Mouse (Mus musculus): ENCODE measurements around the gene Vps51. TPM values are rescaled to one million over a fixed set of nuclear protein-coding genes. Genes with fewer than 3 reads are reported as not detected.

Vps51 gene
- polyA plus RNA-seq, 1 experiment from 2014 or later = 60.3 TPM

DNA sequence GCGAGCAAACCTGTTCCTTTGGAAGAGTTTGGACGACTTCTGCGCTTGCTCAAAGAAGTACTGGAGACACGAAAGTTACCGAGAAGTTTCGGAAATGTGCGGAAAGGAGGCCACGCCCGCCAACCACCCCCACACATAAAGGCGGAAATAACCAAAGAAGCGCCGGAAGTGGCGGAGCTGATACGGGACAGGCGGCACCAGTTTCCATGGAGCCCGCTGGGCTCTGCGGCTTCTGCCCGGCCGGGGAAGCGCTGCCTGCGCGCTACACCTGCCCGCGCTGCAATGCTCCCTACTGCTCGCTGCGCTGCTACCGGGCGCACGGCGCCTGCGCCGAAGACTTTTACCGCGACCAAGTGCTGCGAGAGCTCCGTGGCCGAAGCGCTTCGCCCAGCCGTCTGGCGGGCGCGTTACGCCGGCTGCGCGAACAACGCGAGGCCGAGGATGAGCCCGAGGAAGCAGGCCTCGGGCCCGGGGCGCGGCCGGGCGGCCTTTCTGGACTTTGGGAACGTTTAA lies 16.0 kb downstream of the Vps51 start, which contains the start of gene Znhit2:
Gene Znhit2, plus strand, starts transcription at position 172 of the 513 bp plus-strand sequence.
- peak within 1 kb of the TSS; percentile 88 for H3K4me3 ChIP-seq (ENCODE audit: low read depth, low read length)
- H3K27me3 ChIP-seq (ENCODE audit: control insufficient read depth, insufficient read depth, low read length) = no peaks in the 10 kb centered on the region
- ATAC-seq (replicated peaks; ENCODE audit: low FRiP score) (peak; percentile 68), DNase-seq (ENCODE audit: low spot score) (peak; percentile 92)
- H3K4me1 ChIP-seq (replicated peaks; ENCODE audit: control insufficient read depth, insufficient read depth, low read length) = peaks cover 24% of the 10 kb centered on the region
- under 1% methylated on average over 58 of the region's 58 CpGs for WGBS
- H3K27ac ChIP-seq (ENCODE audit: low read depth, low read length) = peak within 1 kb of the TSS; percentile 93
- peak within 1 kb of the TSS; percentile 100 for H3K4me2 ChIP-seq (ENCODE audit: low read depth, low read length, severe bottlenecking)
- peaks cover 3% of the 10 kb centered on the region; the same call in 1 of the 2 replicates for H3K36me3 ChIP-seq (ENCODE audit: control insufficient read depth, insufficient read depth, low read length)
- peak within 1 kb of the TSS; percentile 95 for H3K9ac ChIP-seq (ENCODE audit: low read length)
- H3K9me3 ChIP-seq (ENCODE audit: control insufficient read depth, low read length) = no peaks in the 10 kb centered on the region

DNA sequence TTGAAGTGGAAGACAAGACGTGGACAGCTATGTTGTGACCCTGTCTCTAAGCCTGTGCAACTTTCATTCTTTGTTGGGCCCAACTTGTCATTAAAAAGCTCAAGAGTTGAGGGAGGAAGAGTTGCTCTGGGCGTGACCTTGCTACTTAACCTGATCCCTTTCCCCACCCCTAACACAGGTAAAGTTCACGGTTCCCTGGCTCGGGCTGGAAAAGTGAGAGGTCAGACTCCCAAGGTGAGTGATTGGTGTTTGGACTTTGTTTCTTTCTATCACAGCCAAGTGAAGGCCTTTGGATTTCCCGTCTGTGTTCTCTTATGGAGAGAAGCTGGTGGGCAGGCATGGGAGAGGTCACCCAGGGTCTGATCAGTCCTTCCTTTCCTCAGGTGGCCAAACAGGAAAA lies 18.1 kb downstream of the Vps51 start:
- H3K27ac ChIP-seq (ENCODE audit: low read depth, low read length) = no peak overlapping the region
- no peaks in the 10 kb centered on the region for H3K27me3 ChIP-seq (ENCODE audit: control insufficient read depth, insufficient read depth, low read length)
- H3K4me2 ChIP-seq (ENCODE audit: low read depth, low read length, severe bottlenecking) = peak overlapping the region; percentile 81; the same call in 1 of the 2 replicates
- DNase-seq (ENCODE audit: low spot score) = peak; percentile 47
- 82% methylated on average over 5 of the region's 5 CpGs for WGBS
- peak overlapping the region; percentile 82 for H3K4me3 ChIP-seq (ENCODE audit: low read depth, low read length)
- no peaks in the 10 kb centered on the region for H3K9me3 ChIP-seq (ENCODE audit: control insufficient read depth, low read length)
- ATAC-seq (replicated peaks; ENCODE audit: low FRiP score) = no peak
- peak overlapping the region; percentile 90 for H3K9ac ChIP-seq (ENCODE audit: low read length)
- H3K36me3 ChIP-seq (ENCODE audit: control insufficient read depth, insufficient read depth, low read length) = peaks cover 9% of the 10 kb centered on the region; the same call in 1 of the 2 replicates
- H3K4me1 ChIP-seq (replicated peaks; ENCODE audit: control insufficient read depth, insufficient read depth, low read length) = peaks cover 24% of the 10 kb centered on the region

DNA sequence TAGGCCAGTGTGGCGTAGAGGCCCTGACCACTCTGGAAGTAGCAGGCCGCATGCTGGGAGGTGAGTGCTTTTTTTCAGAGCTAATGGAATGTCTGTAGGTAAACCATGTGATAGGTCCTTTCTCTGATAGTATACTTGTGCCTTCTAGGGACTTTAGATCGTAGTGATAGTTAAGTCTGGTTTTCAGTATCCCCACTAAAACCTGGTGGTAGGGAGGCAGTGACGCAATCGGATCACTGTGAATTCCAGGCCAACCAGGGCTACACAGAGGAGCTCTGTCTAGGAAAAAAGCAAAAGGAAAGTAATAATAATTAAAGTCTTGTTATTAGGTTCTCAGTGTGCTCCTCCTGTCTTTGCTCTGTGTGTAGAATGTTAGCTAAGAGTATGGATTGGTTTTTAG lies 18.5 kb downstream of the Vps51 start:
- Histone ChIP-seq H3K27ac (ENCODE audit: low read depth, low read length) (no peak overlapping the region), H3K4me3 (ENCODE audit: low read depth, low read length) (peak overlapping the region; percentile 82), H3K4me1 (replicated peaks; ENCODE audit: control insufficient read depth, insufficient read depth, low read length) (peaks cover 24% of the 10 kb centered on the region), H3K9ac (ENCODE audit: low read length) (peak overlapping the region; percentile 90), H3K9me3 (ENCODE audit: control insufficient read depth, low read length) (no peaks in the 10 kb centered on the region), H3K27me3 (ENCODE audit: control insufficient read depth, insufficient read depth, low read length) (no peaks in the 10 kb centered on the region), H3K36me3 (ENCODE audit: control insufficient read depth, insufficient read depth, low read length) (peaks cover 11% of the 10 kb centered on the region; the same call in 1 of the 2 replicates), H3K4me2 (ENCODE audit: low read depth, low read length, severe bottlenecking) (peak overlapping the region; percentile 81)
- 44% methylated on average over 5 of the region's 5 CpGs for WGBS
- DNase-seq (ENCODE audit: low spot score) (no peak), ATAC-seq (replicated peaks; ENCODE audit: low FRiP score) (no peak)

DNA sequence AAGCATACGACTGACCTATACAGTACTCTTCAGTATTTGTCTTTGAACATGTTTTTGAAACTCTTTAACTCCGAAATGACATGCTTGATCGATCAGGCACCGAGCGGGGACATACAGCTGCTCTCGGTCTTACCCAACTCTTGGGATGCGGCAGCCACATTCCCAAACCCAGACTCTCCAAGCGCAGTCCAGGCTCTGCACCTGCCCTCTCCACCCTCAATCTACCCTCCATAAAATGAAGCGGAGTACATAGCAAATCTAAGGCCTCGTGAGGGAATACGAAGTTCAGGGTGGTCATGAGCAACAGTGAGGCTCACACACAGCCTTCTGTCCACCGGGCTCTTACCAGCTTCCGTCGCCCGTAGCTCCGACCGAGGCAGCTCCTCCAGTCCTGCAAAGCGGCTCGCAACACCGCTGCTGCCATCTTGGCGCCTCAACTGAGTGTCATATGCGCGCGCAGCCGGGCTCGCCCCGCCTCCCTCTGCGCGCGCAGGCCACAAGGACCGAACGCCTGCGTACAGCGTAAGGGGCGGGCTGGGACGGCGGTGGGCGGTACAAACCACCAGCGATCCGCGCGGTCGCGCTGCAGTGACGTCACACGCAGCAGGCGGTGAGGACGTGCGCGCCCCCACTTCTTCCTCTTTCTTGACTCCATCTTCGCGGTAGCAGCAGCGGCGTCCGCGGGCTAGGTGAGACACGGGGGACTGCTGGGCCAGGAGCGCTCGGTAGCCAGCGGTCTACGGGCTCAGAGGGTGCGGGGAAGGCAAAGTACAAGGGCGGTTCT lies 19.5 kb downstream of the Vps51 start, which contains the start of the genes Mrpl49 and Fau:
Gene Mrpl49, minus strand, starts transcription at position 473 of the 784 bp plus-strand sequence.
Gene Fau, plus strand, starts transcription at position 532 of the 784 bp plus-strand sequence.
- peak within 1 kb of the TSS; percentile 82 for H3K4me3 ChIP-seq (ENCODE audit: low read depth, low read length)
- no peaks in the 10 kb centered on the region for H3K9me3 ChIP-seq (ENCODE audit: control insufficient read depth, low read length)
- peak within 1 kb of the TSS; percentile 90 for H3K9ac ChIP-seq (ENCODE audit: low read length)
- ATAC-seq (replicated peaks; ENCODE audit: low FRiP score) (peak; percentile 90), DNase-seq (ENCODE audit: low spot score) (peak; percentile 100)
- peaks cover 19% of the 10 kb centered on the region; the same call in 1 of the 2 replicates for H3K36me3 ChIP-seq (ENCODE audit: control insufficient read depth, insufficient read depth, low read length)
- H3K4me2 ChIP-seq (ENCODE audit: low read depth, low read length, severe bottlenecking) = peak within 1 kb of the TSS; percentile 81
- no peaks in the 10 kb centered on the region for H3K27me3 ChIP-seq (ENCODE audit: control insufficient read depth, insufficient read depth, low read length)
- H3K27ac ChIP-seq (ENCODE audit: low read depth, low read length) = peak within 1 kb of the TSS; percentile 48
- peaks cover 21% of the 10 kb centered on the region for H3K4me1 ChIP-seq (replicated peaks; ENCODE audit: control insufficient read depth, insufficient read depth, low read length)
- WGBS = under 1% methylated on average over 63 of the region's 63 CpGs

DNA sequence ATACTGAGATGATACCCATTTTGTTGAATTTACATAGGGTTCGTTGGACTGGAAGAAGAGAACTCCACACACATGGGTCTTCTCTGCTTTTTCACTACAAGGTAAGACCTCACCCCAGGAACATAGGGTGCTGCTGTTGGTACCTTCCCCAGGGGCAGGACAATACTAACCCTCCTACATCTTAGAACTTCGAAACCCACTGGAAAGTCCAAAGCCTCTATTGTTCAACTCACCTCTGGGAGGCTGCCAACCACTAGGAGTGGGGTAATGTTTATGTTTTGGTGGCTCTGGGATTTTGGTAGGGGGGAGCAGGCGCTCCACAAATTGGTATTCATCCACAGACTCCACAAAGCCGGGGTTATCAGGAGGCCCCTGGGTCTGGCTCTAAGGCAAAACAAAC lies 20.3 kb downstream of the Vps51 start:
- peak overlapping the region; percentile 90 for H3K9ac ChIP-seq (ENCODE audit: low read length)
- peaks cover 14% of the 10 kb centered on the region for H3K4me1 ChIP-seq (replicated peaks; ENCODE audit: control insufficient read depth, insufficient read depth, low read length)
- WGBS = 57% methylated on average over 4 of the region's 4 CpGs
- peak overlapping the region; percentile 81 for H3K4me2 ChIP-seq (ENCODE audit: low read depth, low read length, severe bottlenecking)
- no peak for DNase-seq (ENCODE audit: low spot score)
- peaks cover 20% of the 10 kb centered on the region; the same call in 1 of the 2 replicates for H3K36me3 ChIP-seq (ENCODE audit: control insufficient read depth, insufficient read depth, low read length)
- ATAC-seq (replicated peaks; ENCODE audit: low FRiP score) = no peak
- H3K9me3 ChIP-seq (ENCODE audit: control insufficient read depth, low read length) = no peaks in the 10 kb centered on the region
- no peaks in the 10 kb centered on the region for H3K27me3 ChIP-seq (ENCODE audit: control insufficient read depth, insufficient read depth, low read length)
- H3K27ac ChIP-seq (ENCODE audit: low read depth, low read length) = no peak overlapping the region
- peak overlapping the region; percentile 82 for H3K4me3 ChIP-seq (ENCODE audit: low read depth, low read length)

DNA sequence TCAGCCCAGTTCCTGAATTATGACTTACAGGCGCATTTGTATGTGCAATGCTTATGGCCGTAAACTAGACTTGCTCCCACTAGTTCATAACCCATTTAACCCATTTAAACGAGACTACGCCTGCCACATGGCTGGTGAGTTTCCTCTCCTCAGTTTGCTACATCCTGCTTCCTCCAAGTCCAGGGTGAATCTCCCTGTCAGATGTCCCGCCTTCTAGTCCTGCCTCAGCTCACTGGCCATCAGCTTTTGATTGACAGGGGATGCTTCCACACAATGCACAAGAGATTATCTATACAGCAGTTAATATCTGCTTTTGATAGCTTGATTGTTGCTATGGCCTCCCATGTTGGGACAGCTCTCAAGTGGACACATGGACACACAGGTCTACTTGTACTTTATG lies 22.7 kb downstream of the Vps51 start:
- H3K9ac ChIP-seq (ENCODE audit: low read length) = no peak overlapping the region
- 88% methylated on average over 5 of the region's 5 CpGs for WGBS
- H3K9me3 ChIP-seq (ENCODE audit: control insufficient read depth, low read length) = no peaks in the 10 kb centered on the region
- no peak overlapping the region for H3K4me3 ChIP-seq (ENCODE audit: low read depth, low read length)
- H3K4me2 ChIP-seq (ENCODE audit: low read depth, low read length, severe bottlenecking) = no peak overlapping the region
- no peak for DNase-seq (ENCODE audit: low spot score)
- H3K4me1 ChIP-seq (replicated peaks; ENCODE audit: control insufficient read depth, insufficient read depth, low read length) = peaks cover 12% of the 10 kb centered on the region
- no peaks in the 10 kb centered on the region for H3K27me3 ChIP-seq (ENCODE audit: control insufficient read depth, insufficient read depth, low read length)
- peaks cover 35% of the 10 kb centered on the region for H3K36me3 ChIP-seq (ENCODE audit: control insufficient read depth, insufficient read depth, low read length)
- no peak overlapping the region for H3K27ac ChIP-seq (ENCODE audit: low read depth, low read length)
- no peak for ATAC-seq (replicated peaks; ENCODE audit: low FRiP score)

DNA sequence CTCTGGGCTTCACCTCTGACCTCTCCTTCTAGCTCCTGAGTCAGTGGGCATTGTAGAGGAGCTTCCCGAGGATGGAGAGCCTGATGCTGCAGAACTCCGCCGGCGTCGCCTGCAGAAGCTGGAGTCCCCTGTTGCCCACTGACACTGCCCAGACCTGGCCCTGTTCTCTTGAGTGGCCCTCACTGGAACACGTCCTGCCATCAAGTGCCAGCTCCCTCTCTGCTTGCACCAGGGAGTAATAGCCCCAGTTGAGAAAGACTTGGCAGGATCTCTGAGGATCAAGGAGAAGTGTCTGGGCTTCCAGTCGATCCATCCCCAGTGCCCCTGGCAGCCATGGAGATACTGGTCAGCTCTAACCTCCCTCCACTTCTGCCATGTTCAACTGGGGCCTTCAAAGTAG lies 24.5 kb downstream of the Vps51 start:
- peaks cover 12% of the 10 kb centered on the region for H3K4me1 ChIP-seq (replicated peaks; ENCODE audit: control insufficient read depth, insufficient read depth, low read length)
- no peak overlapping the region for H3K4me2 ChIP-seq (ENCODE audit: low read depth, low read length, severe bottlenecking)
- WGBS = 84% methylated on average over 7 of the region's 7 CpGs
- no peak overlapping the region for H3K27ac ChIP-seq (ENCODE audit: low read depth, low read length)
- DNase-seq (ENCODE audit: low spot score) = peak; percentile 43
- H3K9me3 ChIP-seq (ENCODE audit: control insufficient read depth, low read length) = no peaks in the 10 kb centered on the region
- H3K36me3 ChIP-seq (ENCODE audit: control insufficient read depth, insufficient read depth, low read length) = peaks cover 34% of the 10 kb centered on the region
- no peak for ATAC-seq (replicated peaks; ENCODE audit: low FRiP score)
- no peak overlapping the region for H3K9ac ChIP-seq (ENCODE audit: low read length)
- H3K27me3 ChIP-seq (ENCODE audit: control insufficient read depth, insufficient read depth, low read length) = no peaks in the 10 kb centered on the region
- no peak overlapping the region for H3K4me3 ChIP-seq (ENCODE audit: low read depth, low read length)

DNA sequence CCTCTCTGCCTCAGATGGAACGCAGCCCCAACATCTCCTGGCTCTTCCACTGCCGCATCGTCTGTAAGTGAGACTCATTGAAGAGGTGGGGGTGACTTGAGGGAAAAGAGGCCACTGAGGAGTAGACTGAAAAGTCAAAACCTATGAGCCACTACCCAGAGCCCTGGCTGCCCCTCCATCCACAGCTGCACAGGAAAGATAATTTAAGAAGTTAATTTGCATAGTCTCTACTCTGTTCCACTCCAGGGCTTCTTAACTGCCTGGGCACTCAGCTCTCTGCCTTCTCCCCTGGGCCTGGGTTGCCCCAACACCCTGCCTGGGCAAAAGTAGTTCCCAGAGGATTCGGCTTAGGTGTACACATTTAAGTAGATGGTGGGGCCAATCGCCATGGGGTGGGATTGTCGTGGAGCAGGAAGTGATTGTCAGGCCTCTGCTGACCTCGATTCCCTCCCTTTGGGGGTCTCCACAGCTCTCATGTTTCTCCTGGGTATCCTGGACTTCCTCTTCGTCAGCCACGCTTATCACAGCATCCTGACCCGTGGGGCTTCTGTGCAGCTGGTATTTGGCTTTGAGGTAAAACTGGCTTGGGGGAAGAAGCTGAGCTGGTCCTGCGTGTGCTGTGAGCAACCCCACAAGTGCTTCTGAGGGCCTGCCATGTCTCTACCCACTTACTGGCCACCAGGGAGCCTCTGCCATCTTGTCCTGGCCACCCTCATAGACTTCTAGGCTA lies 28.2 kb downstream of the Vps51 start:
- DNase-seq (ENCODE audit: low spot score) (no peak), ATAC-seq (replicated peaks; ENCODE audit: low FRiP score) (no peak)
- Histone ChIP-seq H3K9ac (ENCODE audit: low read length) (no peak overlapping the region; the same call in 1 of the 2 replicates), H3K27ac (ENCODE audit: low read depth, low read length) (no peak overlapping the region), H3K27me3 (ENCODE audit: control insufficient read depth, insufficient read depth, low read length) (no peaks in the 10 kb centered on the region), H3K4me1 (replicated peaks; ENCODE audit: control insufficient read depth, insufficient read depth, low read length) (peaks cover 12% of the 10 kb centered on the region), H3K4me2 (ENCODE audit: low read depth, low read length, severe bottlenecking) (no peak overlapping the region), H3K4me3 (ENCODE audit: low read depth, low read length) (no peak overlapping the region), H3K36me3 (ENCODE audit: control insufficient read depth, insufficient read depth, low read length) (peaks cover 28% of the 10 kb centered on the region), H3K9me3 (ENCODE audit: control insufficient read depth, low read length) (no peaks in the 10 kb centered on the region)
- 85% methylated on average over 11 of the region's 11 CpGs for WGBS
